Mouse (Mus musculus): ENCODE measurements around the gene Acat2. TPM values are rescaled to one million over a fixed set of nuclear protein-coding genes. Genes with fewer than 3 reads are reported as not detected.

Gene Acat2
- total RNA-seq (2012; rRNA removed) (58.6 and 67.1 TPM in 2 replicates), total RNA-seq (2014; rRNA removed) (115 and 128 TPM in 2 replicates), polyA plus RNA-seq (2012; ENCODE audit: insufficient read length, low read depth) (48.6 and 48.8 TPM in 2 replicates)

DNA sequence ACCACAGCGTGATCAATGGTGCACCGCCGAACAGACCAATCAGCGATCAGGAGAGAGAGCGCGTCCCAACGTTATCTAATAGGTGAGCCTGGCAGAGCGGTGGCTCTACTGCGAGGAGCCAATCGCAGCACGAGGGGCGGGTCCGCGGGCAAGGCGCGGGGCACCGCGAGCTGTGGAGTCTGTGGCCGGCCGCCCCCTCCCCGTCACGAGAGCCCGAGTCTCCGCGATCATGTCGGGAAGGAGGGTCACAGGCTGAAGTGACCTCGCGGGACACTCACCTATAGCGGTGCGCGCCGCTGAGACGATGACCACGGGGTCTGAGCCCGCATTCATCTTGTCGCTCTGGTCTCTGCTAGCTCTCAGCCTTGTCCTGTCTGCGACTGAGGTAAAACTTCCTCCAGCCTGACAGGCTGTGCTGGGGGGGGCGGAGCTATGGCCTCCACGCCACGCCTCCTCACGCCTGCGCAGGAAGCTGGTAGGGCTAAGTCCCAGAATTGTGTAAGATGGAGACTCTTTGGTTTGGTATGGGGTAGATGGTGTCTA lies at the start of gene Acat2:
Gene Acat2, minus strand, starts transcription at position 417 of the 543 bp plus-strand sequence.
- in situ Hi-C loops (cut with MboI; ENCODE audit: low pct_ligation_motif_present, low pct_unique_long_range_greater_than_20kb, low sequenced_read_pairs): no loop called here
- Histone ChIP-seq H3K4me3 (replicated peaks in 1 of 3; ENCODE audit: low read depth in 2 of 3, low read length in 2 of 3, poor library complexity in 1 of 3) (peak within 1 kb of the TSS; percentile 67 to 88 (median 76)), H3K9me3 (replicated peaks; ENCODE audit: low read length) (no peaks in the 10 kb centered on the region), H3K27ac (ENCODE audit: insufficient read depth, low read depth) (peak within 1 kb of the TSS; percentile 73), H3K36me3 (replicated peaks in 1 of 2; ENCODE audit: control insufficient read depth in 1 of 2, insufficient read depth in 1 of 2, low read length in 1 of 2) (peaks cover 7 to 26% of the 10 kb centered on the region in 2 experiments), H3K4me2 (ENCODE audit: insufficient read depth, low read depth, poor library complexity, severe bottlenecking) (peak within 1 kb of the TSS; percentile 19), H3K9ac (ENCODE audit: insufficient read depth, low read depth) (peak within 1 kb of the TSS; percentile 37), H3K27me3 (replicated peaks) (no peaks in the 10 kb centered on the region), H3K79me2 (replicated peaks; ENCODE audit: control insufficient read depth, extremely low read depth, insufficient read depth, poor library complexity, severe bottlenecking) (no peaks in the 10 kb centered on the region), H3K4me1 (ENCODE audit: control insufficient read depth in 1 of 2, insufficient read depth in 2 of 2) (peaks cover 5 to 13% of the 10 kb centered on the region in 2 experiments; a peak in 3 of 4 replicates)
- peak; percentile 91 for DNase-seq (ENCODE audit: extremely low read depth)
- TF ChIP-seq IRF4 (IDR thresholded peaks at IDR 0.05; ENCODE audit: low read depth, low read length): no peak; the same call in 1 of the 2 replicates
- peak; percentile 68 for TF ChIP-seq CHD2 (IDR thresholded peaks at IDR 0.05; ENCODE audit: low read length)
- peak; percentile 95 for TF ChIP-seq ZMIZ1 (IDR thresholded peaks at IDR 0.05; ENCODE audit: low read depth, low read length)
- no peak for TF ChIP-seq MYC (IDR thresholded peaks at IDR 0.05; ENCODE audit: low read depth, low read length)
- 0 out of 2 replicates have a peak, but pooled peaks have one; percentile 19 for TF ChIP-seq KAT2A (IDR thresholded peaks at IDR 0.05; ENCODE audit: insufficient replicate concordance, low read length)
- peak; percentile 85 for TF ChIP-seq SIN3A (IDR thresholded peaks at IDR 0.05; ENCODE audit: low read length)
- peak; percentile 98 for TF ChIP-seq POLR2A (IDR thresholded peaks at IDR 0.05; ENCODE audit: low read depth, low read length)
- TF ChIP-seq USF1 (IDR thresholded peaks at IDR 0.05; ENCODE audit: low read depth, low read length): no peak
- TF ChIP-seq GABPA (IDR thresholded peaks at IDR 0.05; ENCODE audit: insufficient replicate concordance, low read depth, low read length): no peak
- TF ChIP-seq MAFK (IDR thresholded peaks at IDR 0.05; ENCODE audit: insufficient replicate concordance, low read length): no peak
- TF ChIP-seq TCF12 (IDR thresholded peaks at IDR 0.05; ENCODE audit: low read depth, low read length): peak; percentile 88
- TF ChIP-seq NRF1 (IDR thresholded peaks at IDR 0.05; ENCODE audit: low read depth, low read length): peak; percentile 98
- peak; percentile 89 for TF ChIP-seq POLR2AphosphoS2 (IDR thresholded peaks at IDR 0.05; ENCODE audit: low read depth, low read length)
- no peak; the same call in 1 of the 2 replicates for TF ChIP-seq MEF2A (IDR thresholded peaks at IDR 0.05; ENCODE audit: borderline replicate concordance, low read depth, low read length)
- no peak for TF ChIP-seq RCOR1 (conservative IDR thresholded peaks at IDR 0.05; ENCODE audit: low read depth, low read length)
- no peak for TF ChIP-seq ETS1 (conservative IDR thresholded peaks at IDR 0.05; ENCODE audit: low read depth, low read length)
- TF ChIP-seq MAX (IDR thresholded peaks at IDR 0.05; ENCODE audit: low read length): 0 out of 2 replicates have a peak, but pooled peaks have one; percentile 56
- TF ChIP-seq EP300 (IDR thresholded peaks at IDR 0.05; ENCODE audit: low read length): no peak
- TF ChIP-seq E2F4 (IDR thresholded peaks at IDR 0.05; ENCODE audit: insufficient replicate concordance, low read depth, low read length): peak; percentile 58; the same call in 1 of the 2 replicates
- no peak for TF ChIP-seq USF2 (conservative IDR thresholded peaks at IDR 0.05; ENCODE audit: low read depth, low read length)
- no peak for TF ChIP-seq CTCF (conservative IDR thresholded peaks at IDR 0.05 in 1 of 2, IDR thresholded peaks at IDR 0.05 in 1 of 2; ENCODE audit: low read depth in 2 of 2, low read length in 2 of 2)
- TF ChIP-seq JUND (conservative IDR thresholded peaks at IDR 0.05; ENCODE audit: low read depth, low read length): no peak
- no peak for TF ChIP-seq ZKSCAN1 (IDR thresholded peaks at IDR 0.05; ENCODE audit: borderline replicate concordance, low read depth, low read length)
- TF ChIP-seq PAX5 (IDR thresholded peaks at IDR 0.05; ENCODE audit: low read length): no peak
- TF ChIP-seq MXI1 (IDR thresholded peaks at IDR 0.05; ENCODE audit: low read depth, low read length): peak; percentile 88
- no peak for TF ChIP-seq JUN (IDR thresholded peaks at IDR 0.05; ENCODE audit: insufficient read depth, low read depth, low read length)
- TF ChIP-seq ZC3H11A (IDR thresholded peaks at IDR 0.05; ENCODE audit: low read depth, low read length): no peak
- TF ChIP-seq TBP (conservative IDR thresholded peaks at IDR 0.05; ENCODE audit: low read depth, low read length): peak; percentile 81
- TF ChIP-seq RAD21 (IDR thresholded peaks at IDR 0.05; ENCODE audit: low read depth, low read length): no peak
- TF ChIP-seq MAZ (IDR thresholded peaks at IDR 0.05; ENCODE audit: low read depth, low read length): peak; percentile 58; the same call in 1 of the 2 replicates
- TF ChIP-seq UBTF (IDR thresholded peaks at IDR 0.05; ENCODE audit: low read depth, low read length): no peak
- TF ChIP-seq HCFC1 (IDR thresholded peaks at IDR 0.05; ENCODE audit: low read depth, low read length): peak; percentile 61
- peak; percentile 73 for TF ChIP-seq BHLHE40 (IDR thresholded peaks at IDR 0.05; ENCODE audit: low read depth, low read length)
- peak; percentile 89 for TF ChIP-seq NELFE (IDR thresholded peaks at IDR 0.05; ENCODE audit: low read depth, low read length)
- peak; percentile 3 for TF ChIP-seq ELF1 (IDR thresholded peaks at IDR 0.05; ENCODE audit: low read depth, low read length)
- TF ChIP-seq CHD1 (IDR thresholded peaks at IDR 0.05; ENCODE audit: low read depth, low read length): no peak
- TF ChIP-seq SMC3 (IDR thresholded peaks at IDR 0.05; ENCODE audit: low read depth, low read length): no peak
- no peak for TF ChIP-seq ZNF384 (IDR thresholded peaks at IDR 0.05; ENCODE audit: low read depth, low read length)
- dilution Hi-C loops (cut with MboI; ENCODE audit: extremely low pct_ligation_motif_present, extremely low pct_unique_long_range_greater_than_20kb, low sequenced_read_pairs): no loop called here

Measured in CH12.LX (cell line).